Mouse (Mus musculus): ENCODE measurements around the gene Mettl9.

Gene Mettl9

GRCm38 (mm10) chr7:121043510-121043909 is 9.3 kb downstream of the Mettl9 start:
- in situ Hi-C loops (cut with MboI, MseI), result no loop called here

DNA sequence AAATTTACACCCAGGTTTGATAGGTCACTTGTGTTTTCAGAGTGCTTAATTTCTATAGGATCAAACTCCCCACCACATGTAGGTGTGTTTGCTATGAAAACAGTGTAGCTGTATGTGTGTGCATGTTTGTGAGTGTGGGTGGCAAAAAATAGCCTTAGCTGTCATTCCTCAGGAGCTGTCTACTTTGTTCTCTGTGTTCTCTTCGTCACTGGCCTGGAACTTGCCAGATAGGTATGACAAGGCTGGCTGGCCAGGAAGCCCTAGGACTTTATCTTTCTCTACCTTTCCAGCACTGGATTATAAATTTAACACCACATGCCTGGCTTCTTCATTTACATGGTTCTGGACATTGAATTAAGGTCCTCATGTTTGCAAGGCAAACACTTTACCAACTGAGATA is 10.0 kb downstream of the Mettl9 start:
- in situ Hi-C loops (cut with MboI, MseI), result no loop called here

DNA sequence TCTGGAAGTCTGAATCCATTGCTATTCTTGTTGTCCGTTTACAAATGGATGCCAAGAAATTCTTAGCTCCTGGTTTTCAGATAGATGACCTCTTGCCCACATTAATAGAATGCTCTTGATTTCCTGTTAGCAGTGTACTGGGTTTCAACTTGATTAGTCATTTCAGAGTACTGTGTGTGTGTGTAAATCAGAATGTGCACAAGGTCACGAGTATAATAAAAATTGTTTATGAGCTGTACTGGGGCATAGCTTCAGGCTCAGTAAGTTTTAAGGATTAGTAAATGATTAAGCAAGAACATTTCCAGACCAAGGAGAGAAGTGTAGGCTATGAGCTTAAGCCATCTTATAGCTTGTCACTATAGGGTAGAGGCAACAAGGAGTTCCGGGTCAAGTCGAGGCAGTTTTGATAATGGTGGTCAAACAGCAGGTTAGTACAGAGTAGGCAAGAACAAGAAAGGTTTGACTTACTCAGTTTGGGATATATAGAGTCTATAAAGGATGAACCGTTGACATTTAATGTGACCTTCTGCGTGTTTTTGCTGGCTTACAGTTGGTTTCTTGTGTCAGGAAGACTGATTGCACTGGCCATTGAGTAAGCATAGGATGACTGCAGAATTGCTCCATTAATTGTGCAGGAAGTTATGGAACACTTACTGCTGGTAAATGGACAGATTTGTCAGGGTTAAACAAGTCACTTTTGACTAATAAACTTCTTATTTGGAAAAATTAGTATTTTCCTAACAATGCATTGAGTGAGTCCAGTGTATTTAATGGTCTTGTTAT is 11.6 kb downstream of the Mettl9 start:
- in situ Hi-C loops (cut with MboI, MseI), result no loop called here

GRCm38 (mm10) chr7:121047624-121048023 is 13.4 kb downstream of the Mettl9 start:
- in situ Hi-C loops (cut with MboI, MseI), result no loop called here

GRCm38 (mm10) chr7:121053071-121053470 is 18.8 kb downstream of the Mettl9 start:
- in situ Hi-C loops (cut with MboI, MseI), result no loop called here

GRCm38 (mm10) chr7:121059477-121060218 is 25.4 kb downstream of the Mettl9 start:
- in situ Hi-C loops (cut with MboI, MseI), result loop anchor here in 1 of 2 experiments (10.0 kb wide), 1 partner anchor 215 kb away; the partner anchor contains the start of gene Eef2k

GRCm38 (mm10) chr7:121064309-121064708 is 30.1 kb downstream of the Mettl9 start:
- in situ Hi-C loops (cut with MboI, MseI), result loop anchor here in 1 of 2 experiments (10.0 kb wide), 1 partner anchor 220 kb away; the partner anchor contains the start of gene Eef2k

- in situ Hi-C loops (cut with MboI, MseI), result no loop called here
These were observed 37.0 kb downstream of the Mettl9 start for GRCm38 (mm10) chr7:121071276-121071675.

DNA sequence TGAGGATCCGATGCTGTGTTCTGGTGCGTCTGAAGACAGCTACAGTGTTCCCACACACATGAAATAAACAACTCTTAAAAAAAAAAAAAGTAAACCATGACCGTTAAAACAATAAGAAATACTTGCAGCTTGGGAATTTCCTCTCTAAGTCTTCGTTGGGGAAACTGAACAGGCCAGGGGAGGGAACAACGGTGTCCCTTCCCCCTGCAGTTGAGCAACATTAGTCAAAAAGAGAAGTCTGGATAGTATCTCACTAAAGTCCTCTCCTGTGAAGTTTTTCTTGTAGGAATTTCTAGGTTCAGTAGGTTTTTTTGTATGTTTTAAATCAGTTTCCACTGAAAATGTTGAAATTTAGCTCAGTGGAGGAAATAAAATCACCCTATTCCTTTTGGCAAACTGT is 38.3 kb downstream of the Mettl9 start:
- in situ Hi-C loops (cut with MboI, MseI), result no loop called here

- in situ Hi-C loops (cut with MboI, MseI), result no loop called here
These were observed 40.0 kb downstream of the Mettl9 start, which contains the start of gene Igsf6 for GRCm38 (mm10) chr7:121074281-121074680. TSS of gene Igsf6 (minus strand) at chr7:121074572.

DNA sequence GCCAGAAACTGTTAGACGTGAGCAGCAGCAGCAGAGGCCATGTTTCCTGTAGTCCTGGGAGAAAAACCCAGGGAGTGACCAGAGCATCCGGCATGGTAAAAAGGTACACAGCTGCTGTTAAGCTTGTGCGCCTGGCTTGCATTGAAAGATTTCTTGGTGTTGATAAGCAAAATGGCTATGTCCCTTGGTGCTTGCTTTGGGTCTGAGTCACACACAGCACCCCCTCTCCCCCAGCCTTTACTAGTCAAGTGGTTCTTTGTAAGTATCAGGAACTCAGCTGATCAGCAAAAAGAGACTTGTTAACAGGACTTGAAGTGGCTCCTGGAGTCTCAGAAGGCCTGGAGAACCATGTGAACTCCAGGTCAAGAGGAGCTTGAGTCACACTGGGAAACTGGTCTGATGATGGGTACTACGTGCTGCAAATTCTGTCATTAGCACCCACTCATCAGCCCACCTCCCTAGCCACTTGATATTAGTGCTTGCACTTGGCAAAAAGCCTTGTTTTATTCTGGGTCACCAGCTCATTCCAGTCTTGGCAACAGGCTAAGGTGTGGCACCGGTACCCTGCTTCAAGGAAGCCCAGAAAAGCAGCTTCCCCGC is 40.7 kb downstream of the Mettl9 start:
- in situ Hi-C loops (cut with MboI, MseI), result no loop called here

DNA sequence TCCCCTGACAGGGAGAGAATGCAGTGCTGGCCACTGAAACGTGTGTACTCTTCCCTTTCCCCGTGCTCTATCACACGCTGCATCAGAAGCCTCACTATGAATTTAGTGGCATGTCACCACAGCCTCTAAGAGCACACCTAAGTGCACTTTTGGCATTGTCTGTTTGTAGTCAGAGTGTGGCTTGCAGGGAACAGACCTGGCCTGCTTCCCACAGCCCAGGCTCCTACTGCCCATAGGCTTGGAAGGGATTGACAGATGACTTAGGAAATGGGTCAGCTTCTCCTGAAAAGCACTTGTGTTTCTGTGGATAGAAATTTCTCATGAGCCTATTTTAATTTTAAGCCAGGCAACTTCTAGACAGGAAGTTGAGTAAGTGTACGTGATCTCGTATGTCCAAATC is 41.2 kb downstream of the Mettl9 start:
- in situ Hi-C loops (cut with MboI, MseI), result no loop called here

GRCm38 (mm10) chr7:121077311-121077710 is 43.1 kb downstream of the Mettl9 start:
- in situ Hi-C loops (cut with MboI, MseI), result no loop called here

GRCm38 (mm10) chr7:121077829-121078228 is 43.6 kb downstream of the Mettl9 start:
- in situ Hi-C loops (cut with MboI, MseI), result no loop called here

DNA sequence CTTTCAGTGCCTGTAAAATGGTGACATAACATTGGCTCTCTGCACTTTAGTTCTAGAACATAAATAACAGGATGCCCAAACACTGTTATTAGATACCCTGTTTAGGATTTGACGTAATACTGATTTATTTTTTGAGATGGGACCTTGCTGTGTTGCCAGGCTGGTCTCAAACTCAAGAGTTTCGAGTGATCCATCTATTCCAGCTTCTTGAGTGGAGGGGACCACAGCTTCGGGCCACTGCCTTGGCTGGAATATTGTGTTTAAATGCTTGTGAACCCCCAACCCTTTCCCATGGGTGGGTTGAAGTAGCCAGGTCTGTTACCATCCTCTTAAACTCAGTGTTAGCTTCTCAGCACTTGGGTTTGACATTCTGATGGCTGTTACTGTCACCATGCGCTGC is 47.1 kb downstream of the Mettl9 start, which contains the start of gene Otoa:
TSS of gene Otoa (plus strand) at position 301 of the 400 bp plus-strand sequence.
- in situ Hi-C loops (cut with MboI, MseI), result no loop called here

GRCm38 (mm10) chr7:121081816-121082215 is 47.6 kb downstream of the Mettl9 start:
- in situ Hi-C loops (cut with MboI, MseI), result no loop called here

DNA sequence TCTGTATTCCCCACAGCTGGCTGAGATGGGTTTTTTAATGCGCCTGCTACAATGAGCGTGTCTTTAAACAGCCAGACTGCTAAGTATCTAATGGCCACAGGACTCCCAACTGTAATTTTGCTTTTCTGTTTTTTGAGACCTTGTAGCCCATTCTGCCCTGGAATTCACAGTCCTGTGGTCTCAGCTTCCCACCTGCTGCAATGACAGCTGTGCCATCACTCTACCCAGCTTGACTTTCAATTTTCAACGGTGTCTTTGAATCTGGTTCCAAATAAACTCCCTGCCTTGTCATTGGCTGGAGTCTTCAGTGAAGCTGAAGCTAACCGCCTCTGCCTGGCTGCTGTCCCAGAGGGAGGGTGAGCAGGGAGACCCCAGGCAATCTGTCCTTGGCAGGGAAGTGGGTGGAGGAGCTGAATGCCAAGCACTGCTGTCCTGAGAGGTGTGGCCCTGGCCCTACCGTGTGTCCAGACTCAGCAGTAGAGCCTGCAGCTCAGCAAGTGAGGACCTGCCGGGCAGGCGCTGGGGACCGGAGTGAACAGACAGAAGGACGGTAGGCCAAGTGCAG is 48.8 kb downstream of the Mettl9 start:
- in situ Hi-C loops (cut with MboI, MseI), result no loop called here

DNA sequence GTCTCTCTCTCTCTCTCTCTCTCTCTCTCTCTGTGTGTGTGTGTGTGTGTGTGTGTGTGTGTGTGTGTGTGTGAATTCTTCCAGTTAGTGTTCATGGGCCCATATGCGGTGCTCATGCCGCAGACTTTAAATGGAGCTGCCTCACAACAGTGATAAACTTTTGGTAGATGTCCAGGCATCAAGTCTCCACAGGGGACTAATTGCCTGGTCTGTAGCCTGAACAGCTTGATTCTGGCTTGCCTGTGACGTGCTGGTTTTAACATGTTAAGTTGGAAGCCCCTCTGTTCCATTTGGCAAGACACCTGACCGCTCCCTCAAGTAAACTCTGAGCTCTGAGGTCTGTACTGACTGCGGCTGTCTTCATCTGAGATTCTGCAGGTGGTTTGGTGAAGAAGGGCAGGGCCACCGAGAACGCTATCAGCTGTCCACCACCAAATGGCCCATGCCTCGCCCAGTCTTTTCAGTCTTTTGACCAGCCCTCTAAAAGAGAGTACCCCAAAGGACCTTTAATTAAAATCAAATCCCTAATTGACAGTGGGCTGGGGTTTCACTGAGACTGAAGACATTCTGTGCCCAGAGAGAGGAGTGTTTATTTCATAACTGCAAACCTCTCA is 50.7 kb downstream of the Mettl9 start:
- in situ Hi-C loops (cut with MboI, MseI), result loop anchor here in 1 of 2 experiments (5.0 kb wide), 1 partner anchor 68 kb away; no protein-coding TSS in a partner anchor

- in situ Hi-C loops (cut with MboI, MseI), result loop anchor here in 1 of 2 experiments (5.0 kb wide), 1 partner anchor 68 kb away; no protein-coding TSS in a partner anchor
These were observed 51.3 kb downstream of the Mettl9 start for GRCm38 (mm10) chr7:121085500-121085899.

- in situ Hi-C loops (cut with MboI, MseI), result loop anchor here in 1 of 2 experiments (5.0 kb wide), 1 partner anchor 71 kb away; no protein-coding TSS in a partner anchor
These were observed 54.5 kb downstream of the Mettl9 start for GRCm38 (mm10) chr7:121088745-121089144.

DNA sequence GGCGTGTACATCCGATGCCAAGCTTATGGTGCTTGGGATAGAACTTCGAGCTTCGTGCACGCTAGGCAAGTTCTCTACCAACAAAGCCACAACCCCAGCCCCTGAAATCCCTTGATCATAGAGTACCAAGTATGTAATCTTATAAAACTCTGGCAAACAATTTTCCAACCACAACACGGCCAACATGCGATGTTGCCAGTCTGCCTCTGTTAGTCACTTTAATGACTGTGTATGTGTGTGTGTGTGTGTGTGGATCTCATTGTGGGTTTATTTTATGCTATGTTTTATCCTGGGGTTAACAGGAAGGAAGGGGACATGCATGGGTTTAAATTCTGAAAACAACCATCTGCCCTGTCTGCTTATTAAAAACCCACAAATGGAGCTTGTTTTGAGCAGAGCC is 56.5 kb downstream of the Mettl9 start:
- in situ Hi-C loops (cut with MboI, MseI), result no loop called here

All from T-helper 17 cell (primary cell).